Mouse (Mus musculus) bone marrow, adult 2 months (tissue): ENCODE results near the gene Larp1b.

Experiments
- CTCF ChIP-seq: fragments of 200-500 bp; IDR thresholded peaks from 2 replicates; pipeline ENCODE4 v1.5.1; 2011; ENCODE audit warnings: low read length, control low read depth; ENCODE audit not compliant: control insufficient read depth, insufficient read depth
- POLR2A ChIP-seq: fragments of 200-500 bp; IDR thresholded peaks from 2 replicates; pipeline ENCODE4 v1.6.1; 2011; ENCODE audit warnings: low read depth, mild to moderate bottlenecking, control low read depth, low read length, borderline replicate concordance; ENCODE audit not compliant: control insufficient read depth

DNA sequence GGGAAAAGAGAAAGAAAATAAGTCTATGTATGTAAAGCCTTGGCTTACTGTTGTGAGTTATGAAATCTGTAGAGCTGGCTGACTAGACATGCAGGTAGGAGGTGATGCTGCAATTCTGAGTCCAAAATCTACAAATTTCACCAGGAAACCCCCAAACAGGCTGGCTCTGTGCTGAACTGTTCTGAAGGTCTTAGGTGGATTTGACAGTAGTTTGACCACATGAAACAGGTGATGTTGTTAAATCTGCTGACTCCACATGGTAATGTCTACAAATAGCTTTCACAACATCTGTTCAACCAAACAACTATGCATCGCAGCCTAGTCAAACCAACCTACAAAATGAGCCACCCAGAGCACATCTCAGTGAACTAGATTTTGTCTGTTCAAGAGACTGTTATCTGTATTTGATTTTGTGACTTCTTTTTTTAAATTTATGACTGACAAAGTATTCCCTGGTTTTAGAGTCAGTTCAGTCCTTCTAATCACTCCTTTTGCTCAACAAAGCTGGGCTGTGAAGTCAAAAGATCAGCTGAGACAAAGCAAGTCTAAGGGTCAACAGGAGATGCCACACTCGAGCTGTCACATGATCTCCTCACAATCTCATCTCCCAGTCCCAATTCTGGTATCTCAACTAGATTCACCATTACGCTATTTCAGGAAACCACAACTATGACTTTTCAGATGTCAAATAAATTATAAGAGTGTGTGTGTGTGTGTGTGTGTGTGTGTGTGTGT, 112.4 kb downstream of the Larp1b start:
- no peak for TF ChIP-seq CTCF
- no peak for TF ChIP-seq POLR2A
